23 mouse cellular contexts compared by ENCODE assay signal in genomic region chr16:21719770-21720169, GRCm38 (mm10). TPM values are rescaled to one million over a fixed set of nuclear protein-coding genes. Genes with fewer than 3 reads are reported as not detected.
A peak's percentile ranks its signal among the peaks of the same experiment; 100 is the strongest.
DNase-seq lines count a peak whose midpoint lies in the region; ATAC-seq and TF ChIP-seq lines count a peak whose summit lies in the region.
"Had no signal": no experiment of that assay in that cellular context is flagged by ENCODE, and none has a peak within 500 bp of the region (broad histone marks: within the 10 kb centered on the region; RNA-seq: fewer than 3 reads in every experiment).

No protein-coding gene starts in this region.

- dilution Hi-C loops in CH12.LX (cut with MboI; ENCODE audit: extremely low pct_ligation_motif_present, extremely low pct_unique_long_range_greater_than_20kb, low sequenced_read_pairs) = no loop called here

- H3K27me3 ChIP-seq in CH12.LX (replicated peaks) = no peaks in the 10 kb centered on the region
- H3K27me3 ChIP-seq: embryonic facial prominence, embryonic 12.5 days; forebrain, embryonic 13.5 days; hindbrain, embryonic 12.5 days; lung, embryonic 15.5 days had no signal

- no peak overlapping the region for H3K9ac ChIP-seq in CH12.LX (ENCODE audit: insufficient read depth, low read depth)
- H3K9ac ChIP-seq: embryonic facial prominence, embryonic 12.5 days; forebrain, embryonic 13.5 days; hindbrain, embryonic 12.5 days; lung, embryonic 15.5 days had no signal

- peak; percentile 47; the same call in 1 of the 2 replicates for TF ChIP-seq POLR2A in CH12.LX (IDR thresholded peaks at IDR 0.05; ENCODE audit: low read depth, low read length)

- ATAC-seq in frontal cortex, adult (ENCODE audit: low TSS enrichment) = no peak
- ATAC-seq: forebrain, embryonic 13.5 days; inflammation-experienced regulatory T-cells, adult 6 months had no signal

- peak; percentile 88 for TF ChIP-seq EP300 in CH12.LX (IDR thresholded peaks at IDR 0.05; ENCODE audit: low read length)

- peak overlapping the region; percentile 14 for H3K4me2 ChIP-seq in CH12.LX (ENCODE audit: insufficient read depth, low read depth, poor library complexity, severe bottlenecking)
- H3K4me2 ChIP-seq: embryonic facial prominence, embryonic 12.5 days; forebrain, embryonic 13.5 days; heart, embryonic 11.5 days; hindbrain, embryonic 12.5 days; liver, embryonic 11.5 days; lung, embryonic 15.5 days had no signal

- in situ Hi-C loops in CH12.LX (cut with MboI; ENCODE audit: low pct_ligation_motif_present, low pct_unique_long_range_greater_than_20kb, low sequenced_read_pairs) = no loop called here

- peaks cover 11 to 30% of the 10 kb centered on the region in 2 experiments; a peak in 3 of 4 replicates for H3K4me1 ChIP-seq in CH12.LX (ENCODE audit: control insufficient read depth in 1 of 2, insufficient read depth in 2 of 2)
- H3K4me1 ChIP-seq: embryonic facial prominence, embryonic 12.5 days; forebrain, embryonic 13.5 days; hindbrain, embryonic 12.5 days; limb, embryonic 10.5 days; lung, embryonic 15.5 days had no signal

- TF ChIP-seq CTCF in CH12.LX (conservative IDR thresholded peaks at IDR 0.05 in 1 of 2, IDR thresholded peaks at IDR 0.05 in 1 of 2; ENCODE audit: low read depth in 2 of 2, low read length in 2 of 2) = no peak

- peaks cover 3% of the 10 kb centered on the region for H3K9me3 ChIP-seq in CH12.LX (replicated peaks; ENCODE audit: low read length)
- H3K9me3 ChIP-seq: embryonic facial prominence, embryonic 12.5 days; forebrain, embryonic 13.5 days; hindbrain, embryonic 12.5 days; limb, embryonic 10.5 days; lung, embryonic 15.5 days; midbrain, embryonic 10.5 days had no signal

- 0 out of 2 replicates have a peak overlapping the region, but pooled peaks have one; percentile 5 for H3K27ac ChIP-seq in CH12.LX (ENCODE audit: insufficient read depth, low read depth)
- H3K27ac ChIP-seq: embryonic facial prominence, embryonic 12.5 days; forebrain, embryonic 13.5 days; hindbrain, embryonic 12.5 days; limb, embryonic 10.5 days; lung, embryonic 15.5 days; midbrain, embryonic 10.5 days had no signal

- no peaks in the 10 kb centered on the region for H3K36me3 ChIP-seq in CH12.LX (replicated peaks in 1 of 2; ENCODE audit: control insufficient read depth in 1 of 2, insufficient read depth in 1 of 2, low read length in 1 of 2)
- H3K36me3 ChIP-seq: embryonic facial prominence, embryonic 12.5 days; hindbrain, embryonic 12.5 days; limb, embryonic 10.5 days; lung, embryonic 15.5 days; midbrain, embryonic 10.5 days had no signal

- TF ChIP-seq RAD21 in CH12.LX (IDR thresholded peaks at IDR 0.05; ENCODE audit: low read depth, low read length) = no peak

- H3K4me3 ChIP-seq in CH12.LX (replicated peaks in 1 of 3; ENCODE audit: low read depth in 2 of 3, low read length in 2 of 3, poor library complexity in 1 of 3) = no peak overlapping the region
- H3K4me3 ChIP-seq: embryonic facial prominence, embryonic 12.5 days; erythroblast, embryonic 14.5 days; forebrain, embryonic 13.5 days; hindbrain, embryonic 12.5 days; limb, embryonic 10.5 days; lung, embryonic 15.5 days; midbrain, embryonic 10.5 days had no signal

- DNase-seq in 416B (ENCODE audit: low read depth) = peak; percentile 72
- DNase-seq in CH12.LX (ENCODE audit: extremely low read depth) = peak; percentile 82
- DNase-seq in lung, adult 18-20 months = peak; percentile 67 to 79
- peak; percentile 17 to 38 for DNase-seq in lung, postnatal 4 days
- DNase-seq in right cerebral cortex, postnatal 4 days = no peak
- no peak for DNase-seq in T-cell, adult 2 months (ENCODE audit: low spot score)
- DNase-seq: cerebellum, adult 2 months; heart, postnatal 10 days; kidney, adult 9 months; kidney, postnatal 25 days; spleen, adult 18-20 months; thymus, adult 2 months had no signal

- no peaks in the 10 kb centered on the region for H3K79me2 ChIP-seq in CH12.LX (replicated peaks; ENCODE audit: control insufficient read depth, extremely low read depth, insufficient read depth, poor library complexity, severe bottlenecking)

TF ChIP-seq in CH12.LX, 34 proteins besides CTCF, POLR2A, EP300 and RAD21:
- TF ChIP-seq USF1 (IDR thresholded peaks at IDR 0.05; ENCODE audit: low read depth, low read length) = no peak
- TF ChIP-seq ELF1 (IDR thresholded peaks at IDR 0.05; ENCODE audit: low read depth, low read length) = peak; percentile 56; the same call in 1 of the 2 replicates
- TF ChIP-seq UBTF (IDR thresholded peaks at IDR 0.05; ENCODE audit: low read depth, low read length) = no peak
- TF ChIP-seq ZMIZ1 (IDR thresholded peaks at IDR 0.05; ENCODE audit: low read depth, low read length) = no peak
- TF ChIP-seq PAX5 (IDR thresholded peaks at IDR 0.05; ENCODE audit: low read length) = no peak
- no peak for TF ChIP-seq MXI1 (IDR thresholded peaks at IDR 0.05; ENCODE audit: low read depth, low read length)
- TF ChIP-seq MAZ (IDR thresholded peaks at IDR 0.05; ENCODE audit: low read depth, low read length) = peak; percentile 87
- TF ChIP-seq GABPA (IDR thresholded peaks at IDR 0.05; ENCODE audit: insufficient replicate concordance, low read depth, low read length) = no peak
- no peak for TF ChIP-seq ZNF384 (IDR thresholded peaks at IDR 0.05; ENCODE audit: low read depth, low read length)
- TF ChIP-seq RCOR1 (conservative IDR thresholded peaks at IDR 0.05; ENCODE audit: low read depth, low read length) = no peak; the same call in 1 of the 2 replicates
- TF ChIP-seq E2F4 (IDR thresholded peaks at IDR 0.05; ENCODE audit: insufficient replicate concordance, low read depth, low read length) = no peak
- TF ChIP-seq BHLHE40 (IDR thresholded peaks at IDR 0.05; ENCODE audit: low read depth, low read length) = peak; percentile 60
- no peak for TF ChIP-seq KAT2A (IDR thresholded peaks at IDR 0.05; ENCODE audit: insufficient replicate concordance, low read length)
- peak; percentile 72 for TF ChIP-seq TCF12 (IDR thresholded peaks at IDR 0.05; ENCODE audit: low read depth, low read length)
- TF ChIP-seq CHD1 (IDR thresholded peaks at IDR 0.05; ENCODE audit: low read depth, low read length) = no peak
- TF ChIP-seq USF2 (conservative IDR thresholded peaks at IDR 0.05; ENCODE audit: low read depth, low read length) = no peak
- peak; percentile 65 for TF ChIP-seq MAX (IDR thresholded peaks at IDR 0.05; ENCODE audit: low read length)
- no peak for TF ChIP-seq NRF1 (IDR thresholded peaks at IDR 0.05; ENCODE audit: low read depth, low read length)
- TF ChIP-seq ZKSCAN1 (IDR thresholded peaks at IDR 0.05; ENCODE audit: borderline replicate concordance, low read depth, low read length) = no peak
- peak; percentile 61 for TF ChIP-seq JUN (IDR thresholded peaks at IDR 0.05; ENCODE audit: insufficient read depth, low read depth, low read length)
- TF ChIP-seq JUND (conservative IDR thresholded peaks at IDR 0.05; ENCODE audit: low read depth, low read length) = no peak
- no peak for TF ChIP-seq ZC3H11A (IDR thresholded peaks at IDR 0.05; ENCODE audit: low read depth, low read length)
- peak; percentile 14; the same call in 1 of the 2 replicates for TF ChIP-seq SIN3A (IDR thresholded peaks at IDR 0.05; ENCODE audit: low read length)
- TF ChIP-seq ETS1 (conservative IDR thresholded peaks at IDR 0.05; ENCODE audit: low read depth, low read length) = peak; percentile 33; the same call in 1 of the 2 replicates
- TF ChIP-seq POLR2AphosphoS2 (IDR thresholded peaks at IDR 0.05; ENCODE audit: low read depth, low read length) = no peak
- TF ChIP-seq MAFK (IDR thresholded peaks at IDR 0.05; ENCODE audit: insufficient replicate concordance, low read length) = no peak
- TF ChIP-seq IRF4 (IDR thresholded peaks at IDR 0.05; ENCODE audit: low read depth, low read length) = peak; percentile 91
- TF ChIP-seq SMC3 (IDR thresholded peaks at IDR 0.05; ENCODE audit: low read depth, low read length) = peak; percentile 17; the same call in 1 of the 2 replicates
- TF ChIP-seq CHD2 (IDR thresholded peaks at IDR 0.05; ENCODE audit: low read length) = peak; percentile 50; the same call in 1 of the 2 replicates
- peak; percentile 19; the same call in 1 of the 2 replicates for TF ChIP-seq HCFC1 (IDR thresholded peaks at IDR 0.05; ENCODE audit: low read depth, low read length)
- TF ChIP-seq NELFE (IDR thresholded peaks at IDR 0.05; ENCODE audit: low read depth, low read length) = peak; percentile 46; the same call in 1 of the 2 replicates
- peak; percentile 66; the same call in 1 of the 2 replicates for TF ChIP-seq TBP (conservative IDR thresholded peaks at IDR 0.05; ENCODE audit: low read depth, low read length)
- peak; percentile 82 for TF ChIP-seq MEF2A (IDR thresholded peaks at IDR 0.05; ENCODE audit: borderline replicate concordance, low read depth, low read length)
- no peak for TF ChIP-seq MYC (IDR thresholded peaks at IDR 0.05; ENCODE audit: low read depth, low read length)
TF ChIP-seq in CH12.LX: peak in this region for 15.

RNA-seq across cellular contexts. Expression of gene 2510009E07Rik, which starts 25.3 kb away (rescaled TPM):
- not detected in 2 replicates for total RNA-seq in CH12.LX (2012; rRNA removed)
- not detected in 2 replicates for total RNA-seq in CH12.LX (2014; rRNA removed)
- not detected in 2 replicates for polyA plus RNA-seq in CH12.LX (2012; ENCODE audit: insufficient read length, low read depth)
- polyA plus RNA-seq: erythroblast, embryonic 14.5 days had no signal

Comparison
In these comparisons a context has a peak if more than half of its experiments do, and no peak if none do; other contexts are left out.
1. DNase-seq: peak in 416B (single experiment), CH12.LX (single experiment), lung, adult 18-20 months (2 of 2) and lung, postnatal 4 days (2 of 2); none in right cerebral cortex, postnatal 4 days (single experiment) and T-cell, adult 2 months (single experiment).